Mouse (Mus musculus): ENCODE data around the gene Olfr142. TPM values are rescaled to one million over a fixed set of nuclear protein-coding genes. Genes with fewer than 3 reads are reported as not detected.
"Not testable (repeated sequence)": the region's sequence is repeated elsewhere in the genome, so short reads cannot be mapped to it uniquely, and the experiment has no call there.

The Olfr142 gene
- not detected in 2 replicates for total RNA-seq (2017)

GRCm38 (mm10) chr2:90257492-90257891 is at the start of gene Olfr142:
Gene Olfr142, minus strand, starts transcription at chr2:90257592.
- no peak for ATAC-seq (ENCODE audit: extremely low read depth, insufficient number of reproducible peaks, low FRiP score, poor library complexity, severe bottlenecking)

GRCm38 (mm10) chr2:90292741-90293140 is 35.3 kb upstream of the Olfr142 start, which contains the start of gene Olfr1272:
Gene Olfr1272, minus strand, starts transcription at chr2:90292841.
- ATAC-seq (ENCODE audit: extremely low read depth, insufficient number of reproducible peaks, low FRiP score, poor library complexity, severe bottlenecking) = no peak

GRCm38 (mm10) chr2:90270932-90271331 is 13.5 kb upstream of the Olfr142 start, which contains the start of gene Olfr1271:
Gene Olfr1271, minus strand, starts transcription at chr2:90271032.
- no peak for ATAC-seq (ENCODE audit: extremely low read depth, insufficient number of reproducible peaks, low FRiP score, poor library complexity, severe bottlenecking)

- ATAC-seq (ENCODE audit: extremely low read depth, insufficient number of reproducible peaks, low FRiP score, poor library complexity, severe bottlenecking) = not testable (repeated sequence)
Observed at GRCm38 (mm10) chr2:90224393-90224792, 33.0 kb downstream of the Olfr142 start, which contains the start of gene Olfr1506. Gene Olfr1506, minus strand, starts transcription at chr2:90224493.

Other genes starting within 250 kb of the Olfr142 start
- not detected in 2 replicates for gene Olfr1263, start 245.5 kb downstream of the Olfr142 start, total RNA-seq (2017)
- gene Olfr1264, start 232.0 kb downstream of the Olfr142 start, total RNA-seq (2017) = not detected in 2 replicates
- not detected in 2 replicates for gene Olfr1265, start 222.3 kb downstream of the Olfr142 start, total RNA-seq (2017)
- gene Olfr140, start 194.0 kb downstream of the Olfr142 start, total RNA-seq (2017) = not detected in 2 replicates
- not detected in 2 replicates for gene Olfr1269, start 136.2 kb downstream of the Olfr142 start, total RNA-seq (2017)
- not detected in 2 replicates for gene Olfr32, start 115.3 kb downstream of the Olfr142 start, total RNA-seq (2017)
- gene Olfr1270, start 104.5 kb downstream of the Olfr142 start, total RNA-seq (2017) = not detected in 2 replicates
- not detected in 2 replicates for gene Olfr1506, start 33.1 kb downstream of the Olfr142 start, total RNA-seq (2017)
- gene Olfr1271, start 13.4 kb upstream of the Olfr142 start, total RNA-seq (2017) = under 0.01 TPM in 2 replicates
- not detected in 2 replicates for gene Olfr1272, start 35.2 kb upstream of the Olfr142 start, total RNA-seq (2017)
- gene Gm13769, start 64.6 kb upstream of the Olfr142 start, total RNA-seq (2017) = 0.35 TPM in 1 of 2 replicates, not detected in the other
- gene Olfr1274-ps, start 141.1 kb upstream of the Olfr142 start, total RNA-seq (2017) = not detected in 2 replicates

Data from neutrophil, adult 5-6 weeks (primary cell).